Mouse (Mus musculus): Measurements from ENCODE around the gene Ifna11.
"Not testable (repeated sequence)": the region's sequence is repeated elsewhere in the genome, so short reads cannot be mapped to it uniquely, and the experiment has no call there.

Ifna11 gene

GRCm38 (mm10) chr4:88819659-88820058, at the start of gene Ifna11:
Ifna11 (plus strand) TSS chr4:88819959.
- no peak for DNase-seq

GRCm38 (mm10) chr4:88773534-88773933, 46.2 kb upstream of the Ifna11 start, which contains the start of gene Gm13290:
Gm13290 (plus strand) TSS chr4:88773834.
- DNase-seq, result not testable (repeated sequence)

- not testable (repeated sequence) for DNase-seq
Observed at GRCm38 (mm10) chr4:88776622-88777021, 43.1 kb upstream of the Ifna11 start, which contains the start of gene Gm13289. Gm13289 (plus strand) TSS chr4:88776922.

- DNase-seq, result not testable (repeated sequence)
Observed at GRCm38 (mm10) chr4:88779550-88779949, 40.2 kb upstream of the Ifna11 start, which contains the start of gene Gm13272. Gm13272 (plus strand) TSS chr4:88779850.

- DNase-seq, result not testable (repeated sequence)
Observed at GRCm38 (mm10) chr4:88780320-88780719, 39.4 kb upstream of the Ifna11 start.

- DNase-seq, result not testable (repeated sequence)
Observed at GRCm38 (mm10) chr4:88781831-88782230, 37.9 kb upstream of the Ifna11 start, which contains the start of gene Ifnz. Ifnz (plus strand) TSS chr4:88782131.

- DNase-seq, result not testable (repeated sequence)
Observed at GRCm38 (mm10) chr4:88782335-88782734, 37.4 kb upstream of the Ifna11 start.

- DNase-seq, result not testable (repeated sequence)
Observed at GRCm38 (mm10) chr4:88785409-88785808, 34.4 kb upstream of the Ifna11 start, which contains the start of gene Gm13276. Gm13276 (plus strand) TSS chr4:88785709.

- DNase-seq, result peak; percentile 56
Observed at GRCm38 (mm10) chr4:88788402-88788801, 31.4 kb upstream of the Ifna11 start, which contains the start of gene Gm13277. Gm13277 (plus strand) TSS chr4:88788632.

- DNase-seq, result not testable (repeated sequence)
Observed at GRCm38 (mm10) chr4:88791250-88791649, 28.5 kb upstream of the Ifna11 start, which contains the start of gene Gm13278. Gm13278 (plus strand) TSS chr4:88791550.

- DNase-seq, result peak; percentile 61
Observed at GRCm38 (mm10) chr4:88793936-88794675, 25.7 kb upstream of the Ifna11 start, which contains the start of gene Gm13275. Gm13275 (plus strand) TSS chr4:88794487.

- DNase-seq, result not testable (repeated sequence)
Observed at GRCm38 (mm10) chr4:88797097-88797496, 22.7 kb upstream of the Ifna11 start, which contains the start of gene Gm13279. Gm13279 (plus strand) TSS chr4:88797397.

- DNase-seq, result not testable (repeated sequence)
Observed at GRCm38 (mm10) chr4:88799365-88799764, 20.4 kb upstream of the Ifna11 start, which contains the start of gene Gm13285. Gm13285 (plus strand) TSS chr4:88799665.

- DNase-seq, result not testable (repeated sequence)
Observed at GRCm38 (mm10) chr4:88802954-88803353, 16.8 kb upstream of the Ifna11 start, which contains the start of gene Gm13287. Gm13287 (plus strand) TSS chr4:88803254.

- DNase-seq, result not testable (repeated sequence)
Observed at GRCm38 (mm10) chr4:88805231-88805630, 14.5 kb upstream of the Ifna11 start, which contains the start of gene Gm13288. Gm13288 (plus strand) TSS chr4:88805531.

- not testable (repeated sequence) for DNase-seq
Observed at GRCm38 (mm10) chr4:88805761-88806160, 14.0 kb upstream of the Ifna11 start.

GRCm38 (mm10) chr4:88815928-88816327, 3.8 kb upstream of the Ifna11 start, which contains the start of gene Ifna7:
Ifna7 (plus strand) TSS chr4:88816228.
- DNase-seq, result no peak

GRCm38 (mm10) chr4:88822995-88823394, 3.2 kb downstream of the Ifna11 start:
- DNase-seq, result no peak

- not testable (repeated sequence) for DNase-seq
Observed at GRCm38 (mm10) chr4:88827116-88827515, 7.4 kb downstream of the Ifna11 start, which contains the start of gene Ifna6. Ifna6 (plus strand) TSS chr4:88827416.

GRCm38 (mm10) chr4:88830523-88830922, 10.8 kb downstream of the Ifna11 start:
- peak; percentile 19 for DNase-seq

GRCm38 (mm10) chr4:88835225-88835624, 15.5 kb downstream of the Ifna11 start, which contains the start of gene Ifna5:
Ifna5 (plus strand) TSS chr4:88835525.
- not testable (repeated sequence) for DNase-seq

- no peak for DNase-seq
Observed at GRCm38 (mm10) chr4:88838828-88839227, 19.1 kb downstream of the Ifna11 start.

GRCm38 (mm10) chr4:88840058-88840457, 20.3 kb downstream of the Ifna11 start:
- DNase-seq, result no peak
